Mouse (Mus musculus) lung, postnatal 0 days (tissue): Measurements from ENCODE around the gene Ddx47. TPM values are rescaled to one million over a fixed set of nuclear protein-coding genes. Genes with fewer than 3 reads are reported as not detected.

Experiments
- ATAC-seq: fragments of 200-750 bp; cut with Nextera tagmentation; 2 replicates; pipeline ENCODE4 v1.8.0; 2017; ENCODE audit warnings: moderate library complexity
- DNase-seq: peaks from one replicate; pipeline ENCODE4 v3.0.0-alpha.2; 2016; ENCODE audit warnings: low spot score
- H3K27ac ChIP-seq: fragments of 300-500 bp; sonication (generic); 2 replicates; pipeline ENCODE4 v1.5.1; 2014; ENCODE audit warnings: antibody characterized with exemption, mild to moderate bottlenecking, low read length, mixed read lengths
- H3K27me3 ChIP-seq: fragments of 300-500 bp; sonication (generic); replicated peaks from 2 replicates; pipeline ENCODE4 v1.6.1; 2014; ENCODE audit warnings: low read length, mixed read lengths; ENCODE audit not compliant: insufficient read depth
- H3K36me3 ChIP-seq: fragments of 300-500 bp; sonication (generic); 2 replicates; pipeline ENCODE4 v1.6.1; 2014; ENCODE audit warnings: low read length, mixed read lengths; ENCODE audit not compliant: insufficient read depth
- H3K4me1 ChIP-seq: fragments of 300-500 bp; sonication (generic); 2 replicates; pipeline ENCODE4 v1.6.1; 2014; ENCODE audit warnings: antibody characterized with exemption, low read depth, low read length, mixed read lengths; ENCODE audit not compliant: insufficient read depth
- H3K4me2 ChIP-seq: fragments of 300-500 bp; sonication (generic); replicated peaks from 2 replicates; pipeline ENCODE4 v1.6.1; 2014; ENCODE audit warnings: low read depth, mild to moderate bottlenecking, low read length, moderate library complexity, mixed read lengths
- H3K4me3 ChIP-seq: fragments of 300-500 bp; sonication (generic); 2 replicates; pipeline ENCODE4 v1.5.1; 2014; ENCODE audit warnings: low read depth, low read length
- H3K9ac ChIP-seq: fragments of 300-500 bp; sonication (generic); replicated peaks from 2 replicates; pipeline ENCODE4 v1.6.1; 2014; ENCODE audit warnings: low read depth, mild to moderate bottlenecking
- H3K9me3 ChIP-seq: fragments of 300-500 bp; sonication (generic); 2 replicates; pipeline ENCODE4 v1.6.1; 2016; ENCODE audit warnings: low read length, mixed read lengths
- CTCF ChIP-seq: IDR thresholded peaks from 2 replicates; pipeline ENCODE4 v1.5.1; 2016; ENCODE audit warnings: antibody characterized with exemption, mild to moderate bottlenecking
- EP300 ChIP-seq: IDR thresholded peaks from 2 replicates; pipeline ENCODE4 v1.6.1; 2016; ENCODE audit warnings: antibody characterized with exemption, mild to moderate bottlenecking, control low read depth
- WGBS: fragments of 180-500 bp; shearing (Covaris S2); extraction: QIAGEN DNeasy Blood & Tissue Kit; methylation state at CpG from one replicate; pipeline ENCODE4 v1.1.7; 2014; 5-methylcytosine and 5-hydroxymethylcytosine counted together
- polyA plus RNA-seq: library from polyadenylated mRNA; unstranded; fragments of >200 nt; fragmentation: Nextera tagmentation; extraction: Ambion mirVana; gene quantifications from 2 replicates; pipeline ENCODE4 v1.2.1, GENCODE M21; 2015

Ddx47 gene
- polyA plus RNA-seq, 1 experiment from 2014 or later = 97.1 TPM

GRCm38 (mm10) chr6:135000272-135000671 lies 11.1 kb upstream of the Ddx47 start:
- H3K4me2 ChIP-seq = no peak overlapping the region
- H3K36me3 ChIP-seq = no peaks in the 10 kb centered on the region
- H3K4me3 ChIP-seq = no peak overlapping the region
- no peaks in the 10 kb centered on the region for H3K9me3 ChIP-seq
- peak overlapping the region; percentile 43; the same call in 1 of the 2 replicates for H3K27ac ChIP-seq
- TF ChIP-seq EP300 = peak; percentile 100
- TF ChIP-seq CTCF = no peak
- no peak overlapping the region for H3K9ac ChIP-seq
- DNase-seq = peak; percentile 51
- H3K27me3 ChIP-seq = no peaks in the 10 kb centered on the region
- 40% methylated on average over 4 of the region's 4 CpGs for WGBS
- no peaks in the 10 kb centered on the region for H3K4me1 ChIP-seq
- peak; percentile 93 for ATAC-seq

GRCm38 (mm10) chr6:135001991-135002390 lies 9.4 kb upstream of the Ddx47 start:
- Histone ChIP-seq H3K27me3 (no peaks in the 10 kb centered on the region), H3K36me3 (no peaks in the 10 kb centered on the region), H3K4me1 (no peaks in the 10 kb centered on the region), H3K4me3 (no peak overlapping the region), H3K9ac (no peak overlapping the region), H3K9me3 (no peaks in the 10 kb centered on the region), H3K27ac (no peak overlapping the region), H3K4me2 (no peak overlapping the region)
- no peak for ATAC-seq
- WGBS = 82% methylated on average over 4 of the region's 4 CpGs
- TF ChIP-seq EP300 (no peak), CTCF (no peak)
- DNase-seq = no peak

GRCm38 (mm10) chr6:135006372-135006771 lies 5.0 kb upstream of the Ddx47 start:
- Histone ChIP-seq H3K9me3 (no peaks in the 10 kb centered on the region), H3K4me2 (no peak overlapping the region), H3K27ac (no peak overlapping the region), H3K4me3 (no peak overlapping the region), H3K36me3 (no peaks in the 10 kb centered on the region), H3K4me1 (no peaks in the 10 kb centered on the region), H3K27me3 (no peaks in the 10 kb centered on the region), H3K9ac (no peak overlapping the region)
- TF ChIP-seq EP300 = no peak
- no peak for TF ChIP-seq CTCF
- 74% methylated on average over 4 of the region's 4 CpGs for WGBS
- DNase-seq (no peak), ATAC-seq (no peak)

GRCm38 (mm10) chr6:135011734-135012116 lies 313 bp downstream of the Ddx47 start:
- ATAC-seq (peak; percentile 34), DNase-seq (no peak)
- TF ChIP-seq EP300 = no peak
- TF ChIP-seq CTCF = no peak

GRCm38 (mm10) chr6:135017211-135017610 lies 5.8 kb downstream of the Ddx47 start:
- H3K4me1 ChIP-seq = peaks cover under 1% of the 10 kb centered on the region
- ATAC-seq (peak; percentile 89), DNase-seq (peak; percentile 87)
- peaks cover 56% of the 10 kb centered on the region for H3K36me3 ChIP-seq
- no peaks in the 10 kb centered on the region for H3K27me3 ChIP-seq
- no peak overlapping the region for H3K4me2 ChIP-seq
- peak overlapping the region; percentile 80 for H3K27ac ChIP-seq
- H3K9me3 ChIP-seq = no peaks in the 10 kb centered on the region
- no peak overlapping the region for H3K4me3 ChIP-seq
- 63% methylated on average over 11 of the region's 11 CpGs for WGBS
- no peak overlapping the region for H3K9ac ChIP-seq
- TF ChIP-seq EP300 (peak; percentile 100), CTCF (no peak)

More at GRCm38 (mm10) chr6:135011734-135012116, 313 bp downstream of the Ddx47 start:
- Histone ChIP-seq H3K9me3 (no peaks in the 10 kb centered on the region), H3K36me3 (peaks cover 23% of the 10 kb centered on the region), H3K27ac (peak overlapping the region; percentile 48; the same call in 1 of the 2 replicates), H3K27me3 (no peaks in the 10 kb centered on the region), H3K4me1 (peaks cover 3% of the 10 kb centered on the region), H3K4me3 (peak overlapping the region; percentile 66), H3K9ac (peak overlapping the region; percentile 77), H3K4me2 (peak overlapping the region; percentile 67)
- WGBS = under 1% methylated on average over 14 of the region's 14 CpGs

GRCm38 (mm10) chr6:135019564-135019963 lies 8.2 kb downstream of the Ddx47 start:
- TF ChIP-seq EP300 (peak; percentile 100), CTCF (no peak)
- no peak overlapping the region for H3K9ac ChIP-seq
- H3K9me3 ChIP-seq = no peaks in the 10 kb centered on the region
- H3K27ac ChIP-seq = peak overlapping the region; percentile 80
- peaks cover 66% of the 10 kb centered on the region for H3K36me3 ChIP-seq
- no peaks in the 10 kb centered on the region; the same call in none of the 2 replicates for H3K4me1 ChIP-seq
- WGBS = 56% methylated on average over 10 of the region's 10 CpGs
- DNase-seq (peak; percentile 75), ATAC-seq (peak; percentile 61)
- no peak overlapping the region for H3K4me3 ChIP-seq
- no peak overlapping the region for H3K4me2 ChIP-seq
- H3K27me3 ChIP-seq = no peaks in the 10 kb centered on the region

GRCm38 (mm10) chr6:135021633-135022032 lies 10.2 kb downstream of the Ddx47 start:
- Histone ChIP-seq H3K4me1 (no peaks in the 10 kb centered on the region; the same call in none of the 2 replicates), H3K4me3 (no peak overlapping the region), H3K27ac (peak overlapping the region; percentile 80), H3K9me3 (no peaks in the 10 kb centered on the region), H3K36me3 (peaks cover 50% of the 10 kb centered on the region), H3K9ac (no peak overlapping the region), H3K27me3 (no peaks in the 10 kb centered on the region), H3K4me2 (no peak overlapping the region)
- TF ChIP-seq EP300 (peak; percentile 84), CTCF (no peak)
- ATAC-seq (no peak), DNase-seq (no peak)
- 70% methylated on average over 3 of the region's 3 CpGs for WGBS
